In the genomic region with DNA sequence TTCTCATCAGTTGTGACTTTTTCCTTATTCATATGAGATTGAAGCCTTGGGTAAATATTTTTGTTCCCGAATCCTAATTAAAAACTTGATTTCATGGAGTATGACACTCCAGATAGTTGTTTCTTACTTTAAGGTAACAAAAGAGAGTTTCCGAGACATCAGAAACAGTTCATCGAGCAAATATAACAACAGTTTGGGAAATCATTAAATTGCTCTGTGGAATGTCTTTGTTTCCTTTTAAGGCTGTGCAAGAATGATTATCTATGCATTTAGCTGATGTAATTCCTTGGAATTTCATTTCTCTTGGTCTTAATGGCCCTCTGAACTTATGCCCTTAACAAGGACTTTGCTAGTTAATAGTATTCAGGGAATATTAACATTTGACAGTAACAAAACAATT, we compare ENCODE assay signal across 19 mouse cellular contexts.
"Had no signal": no experiment of that assay in that cellular context is flagged by ENCODE, and none has a peak within 500 bp of the region (broad histone marks: within the 10 kb centered on the region; RNA-seq: fewer than 3 reads in every experiment).

No protein-coding gene starts in this region.

- H3K9me3 ChIP-seq: liver, embryonic 15.5 days; midbrain, embryonic 10.5 days; midbrain, embryonic 12.5 days; neural tube, embryonic 13.5 days; neural tube, embryonic 15.5 days had no signal

- H3K27me3 ChIP-seq: liver, embryonic 15.5 days; midbrain, embryonic 12.5 days; neural tube, embryonic 13.5 days; neural tube, embryonic 15.5 days had no signal

- DNase-seq: lung, adult 18-20 months; lung, postnatal 10 days; lung, postnatal 4 days; midbrain, embryonic 14.5 days; right cerebral cortex, adult 18-20 months; right cerebral cortex, postnatal 25 days; right cerebral cortex, postnatal 4 days; spleen, adult 18-20 months; thymus, adult 18-20 months; thymus, postnatal 14 days; thymus, postnatal 36 days had no signal

- H3K4me2 ChIP-seq: liver, embryonic 15.5 days; lung, embryonic 14.5 days; midbrain, embryonic 12.5 days; neural tube, embryonic 13.5 days; neural tube, embryonic 15.5 days had no signal

- H3K36me3 ChIP-seq: liver, embryonic 15.5 days; midbrain, embryonic 10.5 days; midbrain, embryonic 12.5 days; neural tube, embryonic 13.5 days; neural tube, embryonic 15.5 days had no signal

- ATAC-seq: midbrain, embryonic 16.5 days had no signal

- H3K9ac ChIP-seq: liver, embryonic 15.5 days; lung, embryonic 14.5 days; midbrain, embryonic 12.5 days; neural tube, embryonic 13.5 days; neural tube, embryonic 15.5 days had no signal

- H3K27ac ChIP-seq: liver, embryonic 15.5 days; midbrain, embryonic 10.5 days; midbrain, embryonic 12.5 days; neural tube, embryonic 13.5 days; neural tube, embryonic 15.5 days had no signal

- H3K4me3 ChIP-seq: liver, embryonic 15.5 days; midbrain, embryonic 10.5 days; midbrain, embryonic 12.5 days; myocyte; neural tube, embryonic 13.5 days; neural tube, embryonic 15.5 days had no signal

- H3K4me1 ChIP-seq: liver, embryonic 15.5 days; midbrain, embryonic 10.5 days; midbrain, embryonic 12.5 days; neural tube, embryonic 15.5 days had no signal
